Mouse (Mus musculus): ENCODE results near the gene Ccdc106. TPM values are rescaled to one million over a fixed set of nuclear protein-coding genes. Genes with fewer than 3 reads are reported as not detected.
A peak's percentile ranks its signal among the peaks of the same experiment; 100 is the strongest.

The Ccdc106 gene
- polyA plus RNA-seq, 1 experiment from 2014 or later, result 14.4 TPM

- 93% methylated on average over 1 of the region's 1 CpGs for WGBS
- no peaks in the 10 kb centered on the region for H3K36me3 ChIP-seq (ENCODE audit: control insufficient read depth, insufficient read depth, low read length)
- H3K9ac ChIP-seq (ENCODE audit: low read length), result no peak overlapping the region
- H3K9me3 ChIP-seq (ENCODE audit: control insufficient read depth, low read length), result peaks cover 5% of the 10 kb centered on the region; the same call in 1 of the 2 replicates
- no peak overlapping the region for H3K4me2 ChIP-seq (ENCODE audit: low read depth, severe bottlenecking)
- no peak overlapping the region for H3K27ac ChIP-seq (replicated peaks; ENCODE audit: low read depth, low read length)
- peaks cover 8% of the 10 kb centered on the region for H3K4me1 ChIP-seq (ENCODE audit: control insufficient read depth, insufficient read depth, low read length)
- DNase-seq (ENCODE audit: low spot score), result no peak
- peaks cover 44% of the 10 kb centered on the region for H3K27me3 ChIP-seq (ENCODE audit: control insufficient read depth, insufficient read depth, low read length)
- no peak for ATAC-seq (ENCODE audit: insufficient number of reproducible peaks, low FRiP score, low TSS enrichment, low read depth)
- no peak overlapping the region for H3K4me3 ChIP-seq (ENCODE audit: low read depth, low read length)
Observed at GRCm38 (mm10) chr7:5058631-5059030, 38.3 kb downstream of the Ccdc106 start.

- H3K9me3 ChIP-seq (ENCODE audit: control insufficient read depth, low read length), result peaks cover 5% of the 10 kb centered on the region; the same call in 1 of the 2 replicates
- no peak overlapping the region for H3K9ac ChIP-seq (ENCODE audit: low read length)
- no peak overlapping the region for H3K4me2 ChIP-seq (ENCODE audit: low read depth, severe bottlenecking)
- no peak for DNase-seq (ENCODE audit: low spot score)
- no peak overlapping the region for H3K27ac ChIP-seq (replicated peaks; ENCODE audit: low read depth, low read length)
- H3K4me3 ChIP-seq (ENCODE audit: low read depth, low read length), result no peak overlapping the region
- H3K4me1 ChIP-seq (ENCODE audit: control insufficient read depth, insufficient read depth, low read length), result peaks cover 8% of the 10 kb centered on the region
- peaks cover 36% of the 10 kb centered on the region for H3K27me3 ChIP-seq (ENCODE audit: control insufficient read depth, insufficient read depth, low read length)
- 94% methylated on average over 12 of the region's 12 CpGs for WGBS
- no peak for ATAC-seq (ENCODE audit: insufficient number of reproducible peaks, low FRiP score, low TSS enrichment, low read depth)
- no peaks in the 10 kb centered on the region for H3K36me3 ChIP-seq (ENCODE audit: control insufficient read depth, insufficient read depth, low read length)
Observed at GRCm38 (mm10) chr7:5059421-5059820, 39.1 kb downstream of the Ccdc106 start.

GRCm38 (mm10) chr7:5060239-5060731 is 39.9 kb downstream of the Ccdc106 start:
- Histone ChIP-seq H3K4me2 (ENCODE audit: low read depth, severe bottlenecking) (peak overlapping the region; percentile 98), H3K9ac (ENCODE audit: low read length) (peak overlapping the region; percentile 85), H3K9me3 (ENCODE audit: control insufficient read depth, low read length) (peaks cover 5% of the 10 kb centered on the region; the same call in 1 of the 2 replicates), H3K36me3 (ENCODE audit: control insufficient read depth, insufficient read depth, low read length) (no peaks in the 10 kb centered on the region; the same call in 1 of the 2 replicates), H3K4me3 (ENCODE audit: low read depth, low read length) (peak overlapping the region; percentile 72), H3K4me1 (ENCODE audit: control insufficient read depth, insufficient read depth, low read length) (peaks cover 8% of the 10 kb centered on the region), H3K27ac (replicated peaks; ENCODE audit: low read depth, low read length) (peak overlapping the region; percentile 95), H3K27me3 (ENCODE audit: control insufficient read depth, insufficient read depth, low read length) (peaks cover 28% of the 10 kb centered on the region)
- DNase-seq (ENCODE audit: low spot score) (peak; percentile 85), ATAC-seq (ENCODE audit: insufficient number of reproducible peaks, low FRiP score, low TSS enrichment, low read depth) (peak; percentile 2; the same call in 1 of the 2 replicates)
- WGBS, result 2% methylated on average over 27 of the region's 27 CpGs

GRCm38 (mm10) chr7:5060944-5061773 is 40.8 kb downstream of the Ccdc106 start:
- H3K9me3 ChIP-seq (ENCODE audit: control insufficient read depth, low read length), result peaks cover 5% of the 10 kb centered on the region; the same call in 1 of the 2 replicates
- under 1% methylated on average over 60 of the region's 60 CpGs for WGBS
- H3K4me3 ChIP-seq (ENCODE audit: low read depth, low read length), result peak overlapping the region; percentile 72
- DNase-seq (ENCODE audit: low spot score), result peak; percentile 97
- peak; percentile 85 for ATAC-seq (ENCODE audit: insufficient number of reproducible peaks, low FRiP score, low TSS enrichment, low read depth)
- peak overlapping the region; percentile 98 for H3K4me2 ChIP-seq (ENCODE audit: low read depth, severe bottlenecking)
- peaks cover 19% of the 10 kb centered on the region for H3K27me3 ChIP-seq (ENCODE audit: control insufficient read depth, insufficient read depth, low read length)
- peak overlapping the region; percentile 95 for H3K27ac ChIP-seq (replicated peaks; ENCODE audit: low read depth, low read length)
- peaks cover 3% of the 10 kb centered on the region; the same call in 1 of the 2 replicates for H3K36me3 ChIP-seq (ENCODE audit: control insufficient read depth, insufficient read depth, low read length)
- H3K9ac ChIP-seq (ENCODE audit: low read length), result peak overlapping the region; percentile 85
- H3K4me1 ChIP-seq (ENCODE audit: control insufficient read depth, insufficient read depth, low read length), result peaks cover 8% of the 10 kb centered on the region

GRCm38 (mm10) chr7:5061774-5062359 is 41.5 kb downstream of the Ccdc106 start, which contains the start of gene U2af2:
U2af2 (plus strand) TSS chr7:5062143.
- peak; percentile 68 for ATAC-seq (ENCODE audit: insufficient number of reproducible peaks, low FRiP score, low TSS enrichment, low read depth)
- under 1% methylated on average over 62 of the region's 65 CpGs for WGBS
- H3K36me3 ChIP-seq (ENCODE audit: control insufficient read depth, insufficient read depth, low read length), result peaks cover 3% of the 10 kb centered on the region; the same call in 1 of the 2 replicates
- peaks cover 13% of the 10 kb centered on the region for H3K27me3 ChIP-seq (ENCODE audit: control insufficient read depth, insufficient read depth, low read length)
- peaks cover 5% of the 10 kb centered on the region; the same call in 1 of the 2 replicates for H3K9me3 ChIP-seq (ENCODE audit: control insufficient read depth, low read length)
- peak within 1 kb of the TSS; percentile 72 for H3K4me3 ChIP-seq (ENCODE audit: low read depth, low read length)
- H3K4me1 ChIP-seq (ENCODE audit: control insufficient read depth, insufficient read depth, low read length), result peaks cover 8% of the 10 kb centered on the region
- H3K9ac ChIP-seq (ENCODE audit: low read length), result peak within 1 kb of the TSS; percentile 85
- H3K27ac ChIP-seq (replicated peaks; ENCODE audit: low read depth, low read length), result peak within 1 kb of the TSS; percentile 95
- DNase-seq (ENCODE audit: low spot score), result peak; percentile 94
- H3K4me2 ChIP-seq (ENCODE audit: low read depth, severe bottlenecking), result peak within 1 kb of the TSS; percentile 98

GRCm38 (mm10) chr7:5062360-5063001 is 42.1 kb downstream of the Ccdc106 start:
- peak; percentile 23 for ATAC-seq (ENCODE audit: insufficient number of reproducible peaks, low FRiP score, low TSS enrichment, low read depth)
- H3K27me3 ChIP-seq (ENCODE audit: control insufficient read depth, insufficient read depth, low read length), result peaks cover 7% of the 10 kb centered on the region
- under 1% methylated on average over 42 of the region's 51 CpGs for WGBS

GRCm38 (mm10) chr7:5064886-5065285 is 44.5 kb downstream of the Ccdc106 start:
- H3K4me1 ChIP-seq (ENCODE audit: control insufficient read depth, insufficient read depth, low read length), result peaks cover 7% of the 10 kb centered on the region
- no peak overlapping the region for H3K4me3 ChIP-seq (ENCODE audit: low read depth, low read length)
- no peak overlapping the region for H3K4me2 ChIP-seq (ENCODE audit: low read depth, severe bottlenecking)
- peaks cover 15% of the 10 kb centered on the region for H3K36me3 ChIP-seq (ENCODE audit: control insufficient read depth, insufficient read depth, low read length)
- H3K9ac ChIP-seq (ENCODE audit: low read length), result no peak overlapping the region
- no peak overlapping the region for H3K27ac ChIP-seq (replicated peaks; ENCODE audit: low read depth, low read length)
- no peaks in the 10 kb centered on the region for H3K27me3 ChIP-seq (ENCODE audit: control insufficient read depth, insufficient read depth, low read length)
- H3K9me3 ChIP-seq (ENCODE audit: control insufficient read depth, low read length), result no peaks in the 10 kb centered on the region
- ATAC-seq (ENCODE audit: insufficient number of reproducible peaks, low FRiP score, low TSS enrichment, low read depth), result no peak
- DNase-seq (ENCODE audit: low spot score), result no peak
- 96% methylated on average over 6 of the region's 6 CpGs for WGBS

More at GRCm38 (mm10) chr7:5062360-5063001, 42.1 kb downstream of the Ccdc106 start:
- peak overlapping the region; percentile 98 for H3K4me2 ChIP-seq (ENCODE audit: low read depth, severe bottlenecking)
- peaks cover 8% of the 10 kb centered on the region for H3K4me1 ChIP-seq (ENCODE audit: control insufficient read depth, insufficient read depth, low read length)
- peak overlapping the region; percentile 72 for H3K4me3 ChIP-seq (ENCODE audit: low read depth, low read length)
- peak overlapping the region; percentile 76 for H3K9ac ChIP-seq (ENCODE audit: low read length)
- peaks cover 1% of the 10 kb centered on the region; the same call in 1 of the 2 replicates for H3K9me3 ChIP-seq (ENCODE audit: control insufficient read depth, low read length)
- H3K36me3 ChIP-seq (ENCODE audit: control insufficient read depth, insufficient read depth, low read length), result peaks cover 5% of the 10 kb centered on the region; the same call in 1 of the 2 replicates
- peak overlapping the region; percentile 95 for H3K27ac ChIP-seq (replicated peaks; ENCODE audit: low read depth, low read length)
- peak; percentile 85 for DNase-seq (ENCODE audit: low spot score)

GRCm38 (mm10) chr7:5073586-5073985 is 53.2 kb downstream of the Ccdc106 start:
- 96% methylated on average over 1 of the region's 1 CpGs for WGBS
- Histone ChIP-seq H3K27me3 (ENCODE audit: control insufficient read depth, insufficient read depth, low read length) (no peaks in the 10 kb centered on the region), H3K27ac (replicated peaks; ENCODE audit: low read depth, low read length) (no peak overlapping the region), H3K9me3 (ENCODE audit: control insufficient read depth, low read length) (no peaks in the 10 kb centered on the region), H3K4me1 (ENCODE audit: control insufficient read depth, insufficient read depth, low read length) (no peaks in the 10 kb centered on the region), H3K36me3 (ENCODE audit: control insufficient read depth, insufficient read depth, low read length) (peaks cover 30% of the 10 kb centered on the region), H3K4me2 (ENCODE audit: low read depth, severe bottlenecking) (no peak overlapping the region), H3K9ac (ENCODE audit: low read length) (no peak overlapping the region), H3K4me3 (ENCODE audit: low read depth, low read length) (no peak overlapping the region)
- DNase-seq (ENCODE audit: low spot score), result no peak
- ATAC-seq (ENCODE audit: insufficient number of reproducible peaks, low FRiP score, low TSS enrichment, low read depth), result no peak

Measured in limb, embryonic 11.5 days (tissue).